Mouse (Mus musculus) retina, postnatal 1 day (tissue): ENCODE measurements around the gene Hyls1.
A peak's percentile ranks its signal among the peaks of the same experiment; 100 is the strongest.
"Not testable (repeated sequence)": the region's sequence is repeated elsewhere in the genome, so short reads cannot be mapped to it uniquely, and the experiment has no call there.

Source experiments
- DNase-seq: peaks from one replicate; pipeline ENCODE4 v3.0.0-alpha.2; 2012

The Hyls1 gene

DNA sequence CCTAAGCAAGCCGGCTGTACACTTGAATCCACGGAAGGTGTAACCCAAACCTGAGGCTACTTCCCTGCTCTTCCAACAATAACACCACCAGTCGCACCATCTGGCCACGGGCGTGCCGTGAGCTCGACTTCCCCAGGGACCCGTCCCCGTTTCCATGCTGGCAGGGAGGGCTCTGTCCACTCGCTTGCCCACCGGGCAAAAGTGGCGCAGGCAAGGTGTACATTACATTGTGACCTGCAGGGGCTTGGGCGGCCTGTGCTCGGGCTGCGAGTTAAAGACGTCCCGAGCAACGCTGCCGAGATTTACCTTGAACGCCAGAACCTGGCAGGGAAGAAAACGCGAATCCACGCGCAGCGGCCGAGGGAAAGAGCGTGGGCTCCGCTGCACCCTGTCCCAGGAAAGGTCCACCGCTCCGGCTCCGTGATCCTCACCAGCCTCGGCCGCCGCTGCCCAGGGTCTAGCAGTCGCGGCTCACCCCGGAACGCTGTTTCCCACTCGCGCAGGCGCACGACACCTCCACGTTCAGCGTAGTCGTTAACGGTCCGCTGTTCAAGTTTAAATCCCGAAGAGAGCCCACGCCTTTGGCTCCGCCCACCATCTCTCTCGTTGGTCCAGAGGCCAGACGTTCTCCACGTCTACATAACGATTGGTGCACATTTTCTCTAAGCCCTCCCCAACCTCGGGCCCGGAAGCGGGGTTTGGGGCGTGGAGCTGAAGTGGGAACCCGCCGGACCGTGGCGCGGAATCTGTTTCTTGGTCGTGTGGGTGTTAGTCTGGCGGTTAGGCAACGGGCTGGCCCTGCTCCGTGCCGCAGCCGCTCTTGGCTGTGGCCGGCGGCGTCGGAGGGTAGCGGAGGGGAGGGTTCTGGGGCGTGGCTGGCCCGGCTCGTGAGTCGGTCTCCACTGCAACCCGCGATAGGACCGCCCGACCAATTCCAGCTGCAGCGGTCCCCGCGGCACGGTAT lies at the start of gene Hyls1, which contains the start of gene Pate2:
Gene Hyls1, minus strand, starts transcription at position 828 of the 964 bp plus-strand sequence.
Gene Pate2, plus strand, starts transcription at position 714 of the 964 bp plus-strand sequence.
- peak; percentile 99 for DNase-seq

DNA sequence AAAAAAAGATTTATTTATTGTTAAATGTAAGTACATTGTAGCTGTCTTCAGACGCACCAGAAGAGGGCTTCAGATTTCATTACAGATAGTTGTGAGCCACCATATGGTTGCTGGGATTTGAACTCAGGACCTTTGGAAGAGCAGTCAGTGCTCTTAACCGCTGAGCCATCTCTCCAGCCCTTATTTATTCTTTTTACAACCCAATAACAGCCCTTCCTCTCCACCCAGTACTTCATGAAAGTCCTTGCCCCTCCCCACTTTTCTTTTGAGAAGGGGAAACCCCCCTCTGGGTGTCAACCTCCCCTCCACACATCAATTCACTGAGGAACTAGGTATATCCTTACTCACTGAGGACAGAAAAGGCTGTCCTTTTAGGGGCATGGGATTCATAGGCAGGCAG lies 46.6 kb upstream of the Hyls1 start:
- DNase-seq: not testable (repeated sequence)

DNA sequence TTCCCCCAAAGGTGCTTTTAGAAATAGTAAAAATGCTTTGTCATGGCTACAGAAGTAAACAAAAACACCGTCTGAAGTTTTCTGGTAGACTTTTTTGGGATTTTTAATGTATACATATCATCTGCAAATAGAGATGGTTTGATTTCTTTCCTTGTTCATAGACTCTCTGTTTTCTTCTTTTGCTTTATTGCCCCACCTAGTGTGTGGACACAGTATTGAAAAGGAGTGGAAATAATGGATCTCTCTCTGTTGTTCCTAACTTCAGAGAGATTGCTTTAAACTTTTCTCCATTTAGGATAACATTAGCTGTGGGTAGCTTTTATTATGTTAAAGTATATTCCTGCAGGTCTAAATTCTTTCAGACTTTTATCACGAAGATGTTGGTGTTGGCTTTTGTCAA lies 43.8 kb upstream of the Hyls1 start:
- peak; percentile 9 for DNase-seq

DNA sequence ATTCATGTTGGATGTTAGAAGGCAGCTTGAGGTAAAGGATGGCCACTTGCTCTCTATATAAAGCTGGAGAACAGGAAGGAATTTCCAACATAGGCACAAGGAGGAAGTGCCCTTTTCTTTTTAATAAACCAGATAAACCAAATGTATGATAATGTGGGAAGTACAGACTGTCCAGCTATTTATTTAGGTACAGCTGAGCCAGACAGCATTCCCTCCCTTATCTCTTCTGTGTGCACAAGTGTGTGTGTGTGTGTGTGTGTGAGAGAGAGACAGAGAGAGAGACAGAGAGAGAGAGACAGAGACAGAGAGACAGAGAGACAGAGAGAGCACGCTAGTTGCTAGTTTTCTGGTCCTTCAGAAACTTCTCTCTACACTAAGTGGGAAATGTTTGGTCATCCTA lies 41.6 kb upstream of the Hyls1 start, which contains the start of gene Pate4:
Gene Pate4, minus strand, starts transcription at position 101 of the 400 bp plus-strand sequence.
- DNase-seq: no peak

DNA sequence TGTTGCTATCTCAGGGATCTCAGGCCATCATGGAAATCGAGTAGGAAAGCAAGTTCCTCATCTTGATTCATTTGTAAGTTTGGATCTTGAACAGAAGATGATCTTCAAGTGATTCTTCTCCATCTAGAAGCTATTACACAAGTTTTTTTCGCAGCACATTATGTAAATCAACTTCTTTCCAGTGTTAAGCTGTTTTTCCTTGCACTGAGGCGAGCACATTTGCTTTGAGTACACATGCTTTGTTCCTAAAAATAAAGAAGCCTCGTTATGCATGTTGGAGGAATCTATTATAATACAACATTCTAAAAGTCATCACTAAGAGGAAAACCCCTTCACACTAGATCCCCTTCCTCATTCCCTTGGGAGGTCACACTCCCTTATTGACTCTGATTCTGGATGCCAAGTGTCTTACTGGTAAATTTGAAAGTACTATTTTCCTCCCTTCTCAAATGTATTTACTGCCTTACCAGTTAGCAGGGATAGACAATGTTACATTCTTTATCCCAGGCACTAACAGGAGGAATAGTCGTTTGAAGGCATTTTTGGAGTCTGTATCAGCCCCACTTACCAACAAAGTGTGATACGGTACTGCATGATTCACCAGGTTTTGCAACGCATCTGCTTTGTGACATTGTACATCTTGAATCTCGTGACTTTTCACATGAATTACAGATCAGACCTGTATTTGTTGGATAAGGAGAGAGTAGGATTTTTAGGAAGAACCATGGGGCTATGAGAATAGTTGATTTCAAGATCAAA lies 37.6 kb upstream of the Hyls1 start:
- no peak for DNase-seq

DNA sequence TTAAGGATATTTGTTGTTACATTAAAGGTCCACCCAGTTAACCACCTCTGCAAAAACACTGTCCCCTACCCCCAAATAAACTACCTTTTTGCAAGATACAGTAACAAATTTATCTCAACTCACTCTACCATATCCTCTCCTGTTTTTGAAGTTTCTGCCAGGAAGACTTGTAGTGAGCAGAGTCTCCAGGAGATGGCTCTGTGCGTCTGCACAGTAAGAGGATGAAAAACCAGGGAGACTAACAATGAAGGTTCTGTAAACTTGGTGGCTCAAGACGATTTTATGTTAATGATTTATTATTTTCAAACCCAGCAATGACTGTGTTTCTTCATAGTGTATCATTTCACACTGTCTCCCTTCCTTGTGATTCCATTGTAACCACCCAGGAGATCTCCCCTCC lies 22.7 kb upstream of the Hyls1 start:
- DNase-seq: peak; percentile 26

DNA sequence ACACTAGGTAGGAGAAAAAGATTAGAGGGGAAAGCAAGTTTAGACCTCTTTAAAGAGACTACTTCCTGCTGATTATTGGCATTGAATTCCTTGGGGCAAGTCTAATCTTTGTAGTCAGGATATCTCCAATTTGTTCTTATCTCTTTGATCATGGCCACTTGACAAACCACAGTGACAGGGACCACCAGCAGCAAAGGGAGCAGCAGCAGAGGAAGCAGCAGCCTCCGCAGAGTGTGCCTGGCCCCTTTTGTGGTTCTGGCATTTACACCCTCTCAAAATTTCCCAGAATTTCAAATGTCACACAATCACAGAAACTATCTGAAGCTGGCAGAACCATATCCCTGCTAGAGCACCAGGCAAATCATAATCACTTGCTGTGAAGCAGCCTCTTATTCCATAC lies 17.5 kb upstream of the Hyls1 start:
- no peak for DNase-seq

DNA sequence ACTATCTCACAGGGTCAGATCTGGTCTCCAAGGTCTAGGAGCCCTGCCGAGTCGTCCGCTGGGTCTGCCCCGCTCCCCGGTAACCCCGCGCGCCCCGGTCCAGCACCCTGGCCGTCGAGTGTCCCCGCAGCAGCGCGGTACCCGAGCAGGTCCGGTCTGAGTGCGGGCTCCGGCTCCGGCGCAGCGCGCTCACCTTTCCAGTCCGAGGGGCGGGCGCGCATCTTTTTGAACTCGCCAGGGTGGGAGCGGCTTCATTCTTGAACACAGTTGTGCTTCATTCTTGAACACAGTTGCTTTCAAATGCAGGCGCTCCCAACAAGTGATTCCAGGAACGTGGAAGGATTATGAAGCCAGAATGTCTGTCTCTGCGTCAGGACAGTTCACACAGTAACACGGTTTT lies 4.2 kb upstream of the Hyls1 start:
- no peak for DNase-seq

DNA sequence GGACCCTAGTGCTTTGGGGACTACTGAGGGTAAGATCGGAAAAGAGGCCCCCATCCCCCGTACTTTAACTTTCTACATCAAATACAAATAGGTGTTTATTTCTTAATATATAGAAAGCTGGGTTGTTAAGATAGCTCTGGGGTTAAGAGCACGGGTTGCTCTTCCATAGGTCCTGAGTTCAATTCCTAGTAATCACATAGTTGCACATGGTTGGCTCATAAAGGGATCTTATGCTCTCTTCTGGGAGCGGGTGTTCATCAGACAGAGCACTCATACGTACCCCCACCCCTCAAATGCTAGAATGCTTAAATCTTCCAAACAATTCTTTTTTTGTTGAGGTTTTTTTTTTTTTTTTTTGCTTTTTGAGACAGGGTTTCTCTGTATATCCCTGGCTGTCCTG lies 465 bp upstream of the Hyls1 start:
- DNase-seq: no peak

DNA sequence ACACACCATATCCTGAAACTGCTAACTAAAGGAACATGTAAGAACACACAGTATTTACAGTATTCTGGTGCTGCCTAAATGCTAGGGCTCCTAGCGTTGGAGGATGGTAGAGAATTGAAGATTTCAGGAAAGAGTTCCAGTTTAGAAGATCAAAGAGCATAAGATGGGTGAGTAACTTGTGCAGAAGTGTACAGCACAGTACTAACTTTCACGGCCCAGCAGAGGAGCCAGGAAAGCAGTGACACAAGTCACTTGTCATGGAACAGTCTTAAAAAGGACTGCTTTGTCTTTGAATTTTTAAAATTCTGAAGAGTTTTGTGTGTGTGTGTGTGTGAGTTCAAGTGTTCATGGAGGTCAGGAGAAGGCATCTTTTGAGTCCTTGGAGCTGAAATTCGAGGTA lies 2.2 kb downstream of the Hyls1 start:
- DNase-seq: no peak

DNA sequence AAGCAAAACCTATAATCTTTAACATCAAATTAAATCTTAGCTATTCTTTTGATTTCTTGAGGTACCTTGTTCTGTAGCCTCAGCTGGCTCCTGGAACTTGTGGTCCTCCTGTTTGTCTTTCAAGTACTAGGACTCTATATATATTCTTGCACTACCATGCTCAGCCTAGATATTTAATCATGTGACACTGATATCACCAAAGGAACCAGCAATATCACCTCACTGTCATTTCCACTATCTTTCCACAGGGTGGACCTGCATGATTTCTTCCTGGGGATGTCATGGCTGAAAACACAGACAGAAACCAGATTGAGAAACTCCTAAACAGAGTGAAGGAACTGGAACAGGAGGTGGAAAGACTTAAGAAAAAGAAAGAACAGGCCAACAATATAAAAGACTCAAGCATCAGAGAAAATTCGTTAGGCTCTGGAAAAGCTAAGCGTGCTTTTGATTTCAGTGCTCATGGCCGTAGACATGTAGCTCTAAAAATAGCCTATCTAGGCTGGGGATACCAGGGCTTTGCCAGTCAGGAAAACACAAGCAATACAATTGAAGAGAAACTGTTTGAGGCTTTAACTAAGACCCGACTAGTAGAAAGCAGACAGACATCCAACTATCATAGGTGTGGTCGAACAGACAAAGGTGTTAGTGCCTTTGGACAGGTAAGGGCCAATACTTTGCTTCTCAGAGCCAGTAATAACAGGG lies 5.5 kb downstream of the Hyls1 start:
- DNase-seq: no peak

DNA sequence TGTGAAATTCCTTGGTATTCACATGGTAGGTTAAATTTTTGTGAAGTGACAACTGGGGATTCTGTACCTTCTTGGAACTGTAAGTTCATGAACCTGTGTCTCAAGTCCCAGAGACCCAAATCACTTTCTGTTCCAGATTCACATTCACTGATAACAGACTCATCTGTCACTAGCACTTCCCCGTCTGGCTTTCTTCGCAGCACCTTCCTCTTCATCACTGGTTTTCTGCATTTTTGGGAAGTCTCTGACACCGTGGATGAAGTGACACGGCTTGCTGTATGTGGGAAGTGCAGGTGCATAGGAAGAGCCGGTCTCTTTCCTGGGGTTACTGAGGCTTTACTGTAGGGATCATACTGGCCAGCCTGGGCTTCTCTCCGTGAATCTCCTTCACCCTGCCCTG lies 8.6 kb downstream of the Hyls1 start:
- no peak for DNase-seq

DNA sequence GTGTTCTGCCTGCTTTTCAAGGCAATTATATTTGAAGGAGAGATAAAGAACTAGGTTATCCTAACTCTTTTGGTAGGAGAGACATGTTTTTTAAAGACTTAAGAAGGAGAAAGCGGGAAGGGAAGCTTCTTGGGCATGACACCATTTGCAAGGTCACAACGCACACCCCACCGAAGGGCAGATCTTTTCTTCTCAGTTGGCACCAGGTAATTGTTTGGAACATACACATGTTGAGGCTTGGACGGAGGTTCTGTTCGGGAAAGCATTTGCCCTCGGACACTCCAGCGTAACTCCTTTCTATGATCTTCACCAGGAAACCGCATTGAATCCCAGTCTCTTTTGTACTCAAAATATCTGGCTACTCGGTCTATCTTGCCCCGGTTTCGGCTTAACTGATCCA lies 9.1 kb downstream of the Hyls1 start:
- DNase-seq: no peak

DNA sequence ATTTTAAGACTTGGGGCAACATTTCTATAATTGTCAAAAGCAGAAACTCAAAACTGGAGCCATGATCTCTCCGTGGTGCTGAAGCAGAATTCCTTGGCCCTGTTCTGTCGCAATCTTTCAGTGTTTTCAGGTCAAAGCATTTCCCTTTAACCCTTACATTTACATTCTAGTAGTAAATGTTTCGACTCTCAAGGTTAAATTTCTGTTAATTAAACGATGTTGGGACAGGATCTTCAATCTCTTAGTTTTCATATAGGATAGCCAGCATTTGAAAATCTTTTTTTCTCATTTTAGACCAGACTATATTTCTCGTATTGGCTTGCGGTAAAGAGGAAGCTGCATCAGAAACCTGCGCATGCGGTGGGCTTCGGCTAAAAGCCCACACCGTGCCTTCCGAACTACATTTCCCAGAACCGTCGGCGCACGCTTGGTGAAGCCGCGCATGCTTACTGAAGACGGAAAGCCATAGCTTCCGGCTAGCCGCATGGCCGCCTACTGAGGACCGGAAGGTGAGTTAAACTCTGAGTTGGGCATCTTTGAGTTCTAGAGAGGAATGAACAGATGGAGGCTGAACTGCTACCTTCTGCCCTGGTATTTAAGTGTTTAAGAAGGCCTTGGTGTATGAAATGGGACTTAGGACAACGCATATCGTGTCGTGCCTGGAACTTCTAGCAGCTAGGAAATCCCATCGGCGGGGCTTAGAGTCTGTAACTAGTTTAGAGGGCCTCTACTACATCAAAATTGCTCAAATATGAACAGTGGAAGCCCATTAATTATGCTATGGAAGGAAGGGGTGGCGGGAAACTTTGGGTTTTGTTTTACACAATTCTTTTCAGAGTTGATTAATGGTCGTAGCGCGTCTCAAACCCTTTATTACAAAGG lies 10.9 kb downstream of the Hyls1 start:
- DNase-seq: peak; percentile 95

DNA sequence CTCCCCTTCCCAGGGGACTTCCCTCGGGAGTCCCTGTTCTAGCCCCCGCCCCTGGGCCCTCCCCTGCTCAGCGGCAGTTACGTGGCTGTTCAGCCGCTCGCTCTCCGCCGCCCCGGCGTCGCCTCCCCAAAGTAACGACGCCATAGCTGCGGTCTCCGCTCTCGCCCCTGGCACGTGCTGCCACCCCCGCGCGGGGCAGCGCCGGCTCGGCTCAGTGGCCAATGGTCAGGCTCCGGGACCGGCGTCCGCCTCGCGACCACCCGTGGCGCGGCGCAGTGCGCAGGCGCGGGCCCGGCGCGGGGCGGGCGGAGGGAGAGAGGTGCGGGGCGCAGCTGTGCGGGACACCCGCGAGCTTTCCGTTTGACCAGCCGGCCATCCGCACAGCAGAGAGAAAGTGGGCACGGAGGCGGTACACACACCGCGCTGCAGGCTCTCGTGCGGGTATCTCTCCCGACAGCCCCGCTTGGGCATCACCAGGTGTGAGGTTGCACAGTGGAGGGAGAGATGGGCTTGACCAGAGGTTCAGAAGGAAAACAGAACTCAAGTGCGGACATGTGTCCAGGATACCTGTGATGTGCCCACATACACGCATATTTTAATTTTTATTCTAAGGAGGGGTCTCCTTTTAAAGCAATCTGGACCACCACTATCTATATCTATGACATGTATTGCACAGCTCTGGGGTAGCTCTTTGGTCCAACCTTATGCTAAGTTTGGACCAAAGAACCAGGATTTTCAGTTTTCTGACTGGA lies 11.8 kb downstream of the Hyls1 start, which contains the start of the genes Ddx25 and Pus3:
Gene Ddx25, minus strand, starts transcription at position 272 of the 752 bp plus-strand sequence.
Gene Pus3, plus strand, starts transcription at position 339 of the 752 bp plus-strand sequence.
- DNase-seq: peak; percentile 90

DNA sequence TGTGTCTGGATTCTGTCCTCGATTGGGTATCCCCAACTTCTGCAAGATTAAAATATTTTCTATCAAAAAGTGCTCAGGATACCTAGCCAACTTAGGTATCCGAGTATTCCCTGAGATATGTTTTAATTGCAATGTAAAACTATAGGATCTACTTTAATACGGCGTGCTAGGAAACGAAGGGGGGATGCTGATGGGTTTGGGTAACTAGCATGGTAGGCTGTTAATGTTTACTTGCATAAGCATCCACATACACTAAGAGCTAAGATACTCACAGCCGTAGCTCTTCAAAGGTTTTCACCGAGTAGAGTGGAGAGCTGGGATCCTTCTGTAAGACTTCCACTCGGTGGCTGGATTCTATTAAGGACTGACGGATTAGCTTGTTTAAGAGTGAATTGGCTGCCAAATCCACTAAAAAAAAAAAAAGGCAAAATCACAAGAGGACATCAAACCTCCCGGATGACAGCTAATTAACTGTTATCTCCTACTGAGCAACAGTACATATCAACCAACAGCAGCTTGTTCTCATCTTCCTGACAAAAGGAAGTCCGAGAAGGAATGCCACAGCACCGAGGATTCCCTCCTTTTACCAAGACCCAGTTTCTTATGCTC lies 13.6 kb downstream of the Hyls1 start:
- DNase-seq: no peak

DNA sequence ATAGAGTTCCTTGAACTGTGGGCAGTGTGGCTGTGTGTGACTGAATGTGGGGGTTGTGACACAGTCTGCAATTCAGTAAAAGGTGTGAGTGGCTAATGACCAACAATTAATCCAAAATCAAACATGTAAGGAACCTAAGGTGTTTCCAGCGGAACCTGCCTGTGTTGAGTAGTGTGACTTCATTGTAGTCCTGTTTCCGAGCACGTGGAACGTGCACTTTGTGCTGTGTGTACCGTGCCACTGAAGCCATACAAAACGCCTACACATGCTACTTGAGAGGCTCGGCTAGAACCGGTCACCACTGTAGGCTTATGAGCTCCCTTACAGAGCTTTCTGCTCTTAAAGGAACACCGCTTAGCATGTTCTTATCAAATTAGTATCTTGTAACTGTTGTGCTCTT lies 21.7 kb downstream of the Hyls1 start:
- DNase-seq: no peak

DNA sequence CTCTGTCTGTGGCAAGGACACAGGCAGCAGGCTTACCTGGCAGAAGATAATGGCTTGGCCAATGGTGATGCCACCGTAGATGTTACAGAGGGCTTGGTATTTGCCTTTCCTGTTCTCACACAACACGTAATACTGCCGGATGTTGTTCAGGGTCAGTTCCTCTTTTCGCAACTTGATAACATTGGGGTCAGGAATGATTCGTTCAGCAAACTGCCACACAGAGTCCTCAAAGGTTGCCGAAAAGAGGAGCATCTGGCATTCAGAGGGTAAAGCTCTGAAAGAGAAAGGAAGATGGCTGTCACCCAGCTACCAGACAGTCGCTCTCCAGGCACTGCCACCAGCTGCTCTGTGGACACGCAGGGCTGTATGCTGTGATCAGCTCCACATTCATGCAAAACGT lies 23.5 kb downstream of the Hyls1 start:
- DNase-seq: no peak

DNA sequence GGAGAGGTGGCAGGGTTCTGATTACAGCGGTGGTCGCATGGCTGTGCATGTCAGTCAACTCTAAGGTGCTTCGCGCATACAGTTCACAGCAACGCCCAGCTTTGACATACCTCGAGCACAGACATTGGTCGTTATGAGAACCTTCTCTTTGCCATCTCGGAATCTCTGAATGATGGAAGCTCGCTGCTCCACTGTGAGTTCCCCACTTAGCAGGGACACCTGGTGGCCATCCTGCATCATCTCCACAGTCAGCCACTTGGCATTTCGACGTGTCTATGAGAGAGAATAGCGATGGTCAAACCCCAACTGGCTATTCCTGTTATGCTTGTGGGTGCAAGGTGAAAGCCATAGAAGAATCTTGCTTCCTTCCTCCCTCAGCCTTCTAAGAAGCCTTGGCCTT lies 24.5 kb downstream of the Hyls1 start:
- no peak for DNase-seq

DNA sequence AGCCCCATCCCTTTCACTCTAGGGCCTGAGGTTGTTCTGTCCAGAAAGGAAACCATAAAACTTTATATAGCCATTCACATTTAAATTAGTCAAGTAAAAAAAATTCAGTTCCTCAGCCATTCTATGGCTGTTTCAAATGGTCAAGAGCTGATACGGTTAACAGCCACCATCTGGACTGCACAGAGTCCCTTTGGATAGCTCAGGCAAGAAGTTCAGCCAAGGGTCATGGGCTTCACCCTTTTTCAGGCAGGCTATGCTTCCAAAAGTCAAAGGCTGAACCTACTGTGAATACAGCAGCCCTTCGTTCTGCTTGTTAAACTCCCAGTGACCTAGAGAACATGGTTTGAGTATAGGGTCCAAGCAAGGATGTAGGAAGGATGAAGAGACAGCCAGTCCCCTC lies 25.5 kb downstream of the Hyls1 start:
- DNase-seq: no peak
